Mouse (Mus musculus): Measurements from ENCODE around the gene Pcsk4. TPM values are rescaled to one million over a fixed set of nuclear protein-coding genes. Genes with fewer than 3 reads are reported as not detected.

Pcsk4 gene
- 4.4 and 4.7 TPM in 2 replicates for polyA plus RNA-seq (2014; fragmentation: Nextera tagmentation; extraction: Ambion mirVana)

GRCm38 (mm10) chr10:80329273-80330081, at the start of gene Pcsk4, which contains the start of gene Reep6:
TSS of gene Pcsk4 (minus strand) at chr10:80329498.
TSS of gene Reep6 (plus strand) at chr10:80329953.
- Histone ChIP-seq H3K27ac (no peak within 1 kb of the TSS), H3K4me2 (replicated peaks) (peak within 1 kb of the TSS; percentile 87), H3K36me3 (replicated peaks; ENCODE audit: control insufficient read depth, insufficient read depth) (no peaks in the 10 kb centered on the region), H3K27me3 (ENCODE audit: control insufficient read depth, insufficient read depth, low read length) (0 out of 2 replicates have a peak, but pooled peaks cover 6% of the 10 kb centered on the region), H3K9ac (peak within 1 kb of the TSS; percentile 58), H3K4me1 (replicated peaks; ENCODE audit: control insufficient read depth, insufficient read depth, low read length) (no peaks in the 10 kb centered on the region; the same call in 1 of the 2 replicates), H3K9me3 (ENCODE audit: control insufficient read depth, low read length) (no peaks in the 10 kb centered on the region), H3K4me3 (replicated peaks; ENCODE audit: low read length) (peak within 1 kb of the TSS; percentile 43)
- ATAC-seq (ENCODE audit: low FRiP score) (peak; percentile 93), DNase-seq (ENCODE audit: low spot score) (peak; percentile 90)
- 4% methylated on average over 36 of the region's 36 CpGs for WGBS

DNA sequence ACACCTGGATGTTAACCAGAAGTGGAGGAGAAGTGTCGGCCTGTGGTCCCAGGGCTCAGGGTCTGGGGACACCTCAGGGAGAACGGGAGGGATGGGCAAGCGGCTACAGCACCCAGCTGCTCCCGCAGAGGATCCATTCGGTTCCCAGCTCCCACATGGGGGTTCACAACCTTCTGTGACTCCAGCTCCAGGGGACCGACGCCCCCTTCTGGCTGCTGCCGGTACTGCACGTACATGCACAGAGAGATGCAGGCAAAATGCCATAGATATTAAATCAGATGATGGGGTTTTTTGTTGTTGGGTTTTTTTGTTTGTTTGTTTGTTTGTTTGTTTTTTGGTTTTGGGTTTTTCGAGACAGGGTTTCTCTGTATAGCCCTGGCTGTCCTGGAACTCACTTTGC, 48.4 kb upstream of the Pcsk4 start:
- H3K27ac ChIP-seq: no peak overlapping the region
- H3K36me3 ChIP-seq (replicated peaks; ENCODE audit: control insufficient read depth, insufficient read depth): peaks cover 33% of the 10 kb centered on the region
- H3K9ac ChIP-seq: no peak overlapping the region
- no peak overlapping the region for H3K4me2 ChIP-seq (replicated peaks)
- H3K4me3 ChIP-seq (replicated peaks; ENCODE audit: low read length): no peak overlapping the region
- no peaks in the 10 kb centered on the region for H3K9me3 ChIP-seq (ENCODE audit: control insufficient read depth, low read length)
- 0 out of 2 replicates have a peak, but pooled peaks cover under 1% of the 10 kb centered on the region for H3K4me1 ChIP-seq (replicated peaks; ENCODE audit: control insufficient read depth, insufficient read depth, low read length)
- WGBS: 51% methylated on average over 10 of the region's 10 CpGs
- no peak for ATAC-seq (ENCODE audit: low FRiP score)
- no peaks in the 10 kb centered on the region for H3K27me3 ChIP-seq (ENCODE audit: control insufficient read depth, insufficient read depth, low read length)
- no peak for DNase-seq (ENCODE audit: low spot score)

- Histone ChIP-seq H3K27me3 (ENCODE audit: control insufficient read depth, insufficient read depth, low read length) (no peaks in the 10 kb centered on the region), H3K27ac (no peak overlapping the region), H3K4me2 (replicated peaks) (no peak overlapping the region), H3K9me3 (ENCODE audit: control insufficient read depth, low read length) (no peaks in the 10 kb centered on the region), H3K9ac (no peak overlapping the region), H3K4me3 (replicated peaks; ENCODE audit: low read length) (no peak overlapping the region), H3K36me3 (replicated peaks; ENCODE audit: control insufficient read depth, insufficient read depth) (peaks cover 18% of the 10 kb centered on the region), H3K4me1 (replicated peaks; ENCODE audit: control insufficient read depth, insufficient read depth, low read length) (peaks cover 7% of the 10 kb centered on the region)
- WGBS: 2% methylated on average over 7 of the region's 7 CpGs
- ATAC-seq (ENCODE audit: low FRiP score) (no peak), DNase-seq (ENCODE audit: low spot score) (peak; percentile 98)
Measured at GRCm38 (mm10) chr10:80376160-80376559, 46.9 kb upstream of the Pcsk4 start.

DNA sequence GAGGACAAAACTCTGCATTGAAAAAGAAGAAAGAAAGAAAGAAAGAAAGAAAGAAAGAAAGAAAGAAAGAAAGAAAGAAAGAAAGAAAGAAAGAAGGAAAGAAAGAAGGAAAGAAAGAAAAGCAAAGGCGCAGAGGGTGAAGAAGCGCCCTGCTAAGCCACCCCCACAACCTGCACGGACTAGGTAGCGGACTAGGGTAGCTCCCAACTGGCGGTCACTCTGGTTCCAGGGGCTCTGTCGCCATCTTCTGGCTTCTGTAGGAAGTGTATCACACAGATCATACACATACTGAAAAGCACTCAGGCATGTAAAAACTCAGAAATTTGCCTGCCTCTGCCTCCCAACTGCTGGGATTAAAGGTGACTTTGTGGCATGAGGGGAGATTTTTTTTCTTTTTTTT, 44.8 kb upstream of the Pcsk4 start:
- no peaks in the 10 kb centered on the region for H3K27me3 ChIP-seq (ENCODE audit: control insufficient read depth, insufficient read depth, low read length)
- no peak overlapping the region for H3K9ac ChIP-seq
- no peaks in the 10 kb centered on the region; the same call in 1 of the 2 replicates for H3K36me3 ChIP-seq (replicated peaks; ENCODE audit: control insufficient read depth, insufficient read depth)
- H3K9me3 ChIP-seq (ENCODE audit: control insufficient read depth, low read length): no peaks in the 10 kb centered on the region
- H3K4me3 ChIP-seq (replicated peaks; ENCODE audit: low read length): no peak overlapping the region
- no peak overlapping the region for H3K4me2 ChIP-seq (replicated peaks)
- 17% methylated on average over 6 of the region's 6 CpGs for WGBS
- DNase-seq (ENCODE audit: low spot score) (no peak), ATAC-seq (ENCODE audit: low FRiP score) (no peak)
- H3K4me1 ChIP-seq (replicated peaks; ENCODE audit: control insufficient read depth, insufficient read depth, low read length): peaks cover 10% of the 10 kb centered on the region
- no peak overlapping the region for H3K27ac ChIP-seq

DNA sequence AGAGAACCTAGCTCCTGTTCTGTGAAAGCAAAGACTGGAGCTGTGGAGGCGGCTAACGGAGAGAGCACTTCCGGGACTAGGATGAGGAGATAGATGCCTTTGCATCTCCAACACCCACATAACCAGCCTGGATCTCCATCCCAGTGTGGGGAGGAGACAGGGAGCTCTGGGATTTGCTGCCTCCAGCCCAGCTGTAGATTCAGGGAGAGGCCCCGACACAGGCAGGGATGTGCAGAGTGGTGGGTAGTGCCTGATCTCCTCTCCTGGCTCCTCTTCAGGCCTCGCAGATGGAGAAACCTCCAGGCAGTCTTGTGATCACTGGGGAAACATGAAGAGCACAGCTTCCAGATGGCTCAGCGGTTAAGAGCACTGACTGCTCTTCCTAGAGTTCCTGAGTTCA, 43.4 kb upstream of the Pcsk4 start:
- Histone ChIP-seq H3K4me3 (replicated peaks; ENCODE audit: low read length) (no peak overlapping the region), H3K4me1 (replicated peaks; ENCODE audit: control insufficient read depth, insufficient read depth, low read length) (peaks cover 10% of the 10 kb centered on the region), H3K27ac (no peak overlapping the region), H3K27me3 (ENCODE audit: control insufficient read depth, insufficient read depth, low read length) (no peaks in the 10 kb centered on the region), H3K4me2 (replicated peaks) (no peak overlapping the region), H3K9me3 (ENCODE audit: control insufficient read depth, low read length) (no peaks in the 10 kb centered on the region), H3K36me3 (replicated peaks; ENCODE audit: control insufficient read depth, insufficient read depth) (no peaks in the 10 kb centered on the region), H3K9ac (no peak overlapping the region)
- no peak for ATAC-seq (ENCODE audit: low FRiP score)
- WGBS: 78% methylated on average over 6 of the region's 6 CpGs
- no peak for DNase-seq (ENCODE audit: low spot score)

DNA sequence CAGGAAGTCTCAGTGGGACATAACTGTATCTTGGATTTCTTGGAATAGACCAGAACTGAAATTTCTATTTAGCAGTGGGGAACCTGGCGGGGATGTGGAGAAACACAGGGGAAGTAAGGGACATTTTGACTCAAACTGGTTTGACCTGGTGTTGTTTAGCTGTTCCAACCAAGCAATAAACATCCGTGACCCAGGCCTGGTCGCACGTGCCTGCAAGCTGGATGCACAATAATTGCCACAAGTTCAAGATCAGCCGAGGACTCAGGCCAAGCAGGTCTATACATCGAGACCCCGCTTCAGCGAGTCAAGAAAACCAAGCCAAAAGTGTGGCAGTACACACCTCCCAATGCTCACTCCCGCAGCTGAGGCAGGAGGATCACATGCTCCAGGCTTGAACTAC, 42.7 kb upstream of the Pcsk4 start:
- H3K36me3 ChIP-seq (replicated peaks; ENCODE audit: control insufficient read depth, insufficient read depth): no peaks in the 10 kb centered on the region
- H3K27ac ChIP-seq: 0 out of 2 replicates have a peak overlapping the region, but pooled peaks have one; percentile 43
- peaks cover 10% of the 10 kb centered on the region for H3K4me1 ChIP-seq (replicated peaks; ENCODE audit: control insufficient read depth, insufficient read depth, low read length)
- peak overlapping the region; percentile 43 for H3K4me2 ChIP-seq (replicated peaks)
- 56% methylated on average over 9 of the region's 9 CpGs for WGBS
- DNase-seq (ENCODE audit: low spot score) (no peak), ATAC-seq (ENCODE audit: low FRiP score) (no peak)
- no peaks in the 10 kb centered on the region for H3K9me3 ChIP-seq (ENCODE audit: control insufficient read depth, low read length)
- peak overlapping the region; percentile 15 for H3K4me3 ChIP-seq (replicated peaks; ENCODE audit: low read length)
- peak overlapping the region; percentile 49 for H3K9ac ChIP-seq
- no peaks in the 10 kb centered on the region for H3K27me3 ChIP-seq (ENCODE audit: control insufficient read depth, insufficient read depth, low read length)

- no peaks in the 10 kb centered on the region for H3K27me3 ChIP-seq (ENCODE audit: control insufficient read depth, insufficient read depth, low read length)
- H3K9ac ChIP-seq: peak overlapping the region; percentile 49
- whole genome bisulfite sequencing: 4% methylated on average over 12 of the region's 12 CpGs
- peaks cover 10% of the 10 kb centered on the region for H3K4me1 ChIP-seq (replicated peaks; ENCODE audit: control insufficient read depth, insufficient read depth, low read length)
- no peaks in the 10 kb centered on the region for H3K36me3 ChIP-seq (replicated peaks; ENCODE audit: control insufficient read depth, insufficient read depth)
- peak; percentile 78 for ATAC-seq (ENCODE audit: low FRiP score)
- peak overlapping the region; percentile 43 for H3K4me2 ChIP-seq (replicated peaks)
- 0 out of 2 replicates have a peak overlapping the region, but pooled peaks have one; percentile 43 for H3K27ac ChIP-seq
- peak overlapping the region; percentile 15 for H3K4me3 ChIP-seq (replicated peaks; ENCODE audit: low read length)
- peak; percentile 55 for DNase-seq (ENCODE audit: low spot score)
- no peaks in the 10 kb centered on the region for H3K9me3 ChIP-seq (ENCODE audit: control insufficient read depth, low read length)
Measured at GRCm38 (mm10) chr10:80371411-80371966, 42.2 kb upstream of the Pcsk4 start.

DNA sequence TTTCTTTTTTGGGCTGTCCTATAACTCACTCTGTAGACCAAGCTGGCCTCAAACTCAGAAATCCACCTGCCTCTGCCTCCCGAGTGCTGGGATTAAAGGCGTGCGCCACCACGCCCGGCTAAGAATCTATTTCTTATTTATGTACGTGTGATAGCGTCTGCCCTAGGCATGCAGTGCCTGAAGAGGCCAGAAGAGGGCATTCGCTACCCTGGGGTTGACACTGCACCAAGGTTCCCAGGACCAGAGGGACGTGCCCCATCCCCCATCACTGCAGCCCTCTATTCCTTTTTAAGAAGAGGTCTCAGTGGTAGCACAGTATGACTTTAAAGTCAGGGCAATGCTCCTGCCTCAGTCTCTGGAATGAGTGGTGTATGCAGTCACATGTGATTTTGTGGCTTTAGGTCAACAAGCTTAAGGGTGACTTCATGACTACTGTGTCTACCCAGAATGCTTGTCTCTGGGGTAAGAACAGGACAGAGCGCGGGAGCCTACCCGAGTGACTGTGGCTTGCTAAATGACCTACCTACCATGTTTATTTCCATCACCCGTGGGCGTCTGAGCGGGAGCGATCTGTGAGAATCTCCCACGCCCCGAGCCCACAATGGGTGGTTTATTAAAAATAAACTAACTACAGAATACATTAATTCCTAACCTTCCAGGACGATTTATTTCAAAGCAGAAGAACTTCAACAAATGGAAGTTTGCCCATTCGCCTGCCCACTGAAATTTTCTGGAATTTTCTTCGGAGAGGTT, 40.9 kb upstream of the Pcsk4 start:
- Histone ChIP-seq H3K4me2 (replicated peaks) (no peak overlapping the region), H3K4me1 (replicated peaks; ENCODE audit: control insufficient read depth, insufficient read depth, low read length) (peaks cover 10% of the 10 kb centered on the region), H3K9ac (no peak overlapping the region), H3K4me3 (replicated peaks; ENCODE audit: low read length) (no peak overlapping the region), H3K27me3 (ENCODE audit: control insufficient read depth, insufficient read depth, low read length) (no peaks in the 10 kb centered on the region), H3K27ac (no peak overlapping the region), H3K36me3 (replicated peaks; ENCODE audit: control insufficient read depth, insufficient read depth) (no peaks in the 10 kb centered on the region), H3K9me3 (ENCODE audit: control insufficient read depth, low read length) (no peaks in the 10 kb centered on the region)
- 81% methylated on average over 21 of the region's 21 CpGs for WGBS
- no peak for ATAC-seq (ENCODE audit: low FRiP score)
- no peak for DNase-seq (ENCODE audit: low spot score)

GRCm38 (mm10) chr10:80368392-80368791, 39.1 kb upstream of the Pcsk4 start:
- WGBS: 87% methylated on average over 6 of the region's 6 CpGs
- Histone ChIP-seq H3K36me3 (replicated peaks; ENCODE audit: control insufficient read depth, insufficient read depth) (no peaks in the 10 kb centered on the region), H3K9ac (no peak overlapping the region), H3K9me3 (ENCODE audit: control insufficient read depth, low read length) (no peaks in the 10 kb centered on the region), H3K4me1 (replicated peaks; ENCODE audit: control insufficient read depth, insufficient read depth, low read length) (peaks cover 10% of the 10 kb centered on the region), H3K4me3 (replicated peaks; ENCODE audit: low read length) (no peak overlapping the region), H3K27ac (no peak overlapping the region), H3K27me3 (ENCODE audit: control insufficient read depth, insufficient read depth, low read length) (no peaks in the 10 kb centered on the region), H3K4me2 (replicated peaks) (no peak overlapping the region)
- no peak for DNase-seq (ENCODE audit: low spot score)
- no peak for ATAC-seq (ENCODE audit: low FRiP score)

Measured in hindbrain, embryonic 14.5 days (tissue).